Mouse (Mus musculus): ENCODE measurements around the gene Zfp687. TPM values are rescaled to one million over a fixed set of nuclear protein-coding genes. Genes with fewer than 3 reads are reported as not detected.

Gene Zfp687
- total RNA-seq, 2 experiments from 2014 or later, result 21.8 to 22.2 TPM

DNA sequence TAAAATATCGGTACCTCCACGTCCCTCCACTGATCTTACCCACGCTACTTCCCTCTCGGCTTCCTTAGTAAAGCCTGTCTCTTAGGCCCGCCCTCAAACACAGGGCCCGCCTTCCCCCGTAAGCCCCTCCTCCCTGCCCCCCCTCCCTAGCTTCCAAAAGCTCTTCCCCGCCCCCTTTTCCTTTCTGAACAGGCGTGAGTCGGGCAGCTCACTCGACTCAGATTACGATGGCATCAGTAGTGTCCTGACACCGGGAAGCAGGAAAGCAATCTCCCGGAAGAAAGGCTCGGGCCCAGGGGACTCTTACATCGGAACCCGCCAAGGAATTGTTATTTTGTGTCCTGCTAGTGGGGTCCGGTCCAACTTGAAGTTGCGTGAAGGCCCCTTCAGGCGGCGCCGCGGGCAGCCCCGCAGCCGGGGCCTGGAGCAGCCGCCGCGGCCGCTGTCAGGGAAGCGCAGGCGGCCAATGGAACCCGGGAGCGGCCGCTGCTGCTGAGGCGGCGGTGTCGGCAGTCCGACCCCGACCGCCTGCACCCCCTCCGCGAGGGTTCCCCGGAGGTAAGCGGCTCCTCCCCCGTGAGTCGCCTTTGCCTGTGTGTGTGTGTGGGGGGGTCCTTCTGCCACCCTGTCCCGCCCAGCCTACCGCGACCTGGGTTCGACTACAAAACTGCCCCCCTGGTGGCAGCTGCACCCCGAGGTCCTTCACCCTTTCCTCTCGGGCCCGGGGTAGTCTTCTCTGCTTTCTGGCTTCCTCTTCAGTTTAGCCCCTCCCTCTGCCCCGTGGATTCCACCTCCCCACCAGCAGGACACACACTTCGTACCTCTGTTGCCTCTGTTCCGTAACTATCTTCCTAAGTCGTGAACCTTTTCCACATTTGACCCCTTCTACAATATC, 40.5 kb downstream of the Zfp687 start, which contains the start of gene Pi4kb:
TSS of gene Pi4kb (plus strand) at position 204 of the 895 bp plus-strand sequence.
- DNase-seq (ENCODE audit: low spot score in 2 of 2), result peak; percentile 77 to 87
- intact Hi-C loops (cut with DNase I), result no loop called here

DNA sequence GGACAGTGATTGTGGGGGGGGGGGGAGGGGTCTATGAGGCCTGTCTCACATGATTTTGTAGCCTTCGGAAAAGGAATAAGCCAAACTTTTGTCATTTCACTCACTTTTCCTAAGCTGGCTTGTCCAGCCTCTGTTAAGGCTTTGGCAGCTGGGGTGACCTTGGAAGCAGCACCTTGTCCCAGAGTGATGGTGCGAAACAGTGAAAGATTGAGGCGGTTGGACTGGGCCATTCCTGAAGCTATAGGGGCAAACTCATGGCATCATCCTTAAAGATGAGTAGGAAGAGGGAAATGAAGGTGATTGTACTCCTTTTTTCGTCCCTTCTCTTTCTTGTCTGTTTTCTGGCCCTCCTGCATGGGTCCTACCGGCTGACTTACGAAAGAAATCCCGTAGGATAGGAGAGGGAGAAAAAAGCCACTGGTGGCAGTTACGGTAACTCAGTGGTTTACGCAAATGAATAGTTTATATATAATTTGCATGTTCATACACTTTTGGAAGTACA, 41.2 kb downstream of the Zfp687 start:
- intact Hi-C loops (cut with DNase I), result no loop called here
- DNase-seq (ENCODE audit: low spot score in 2 of 2), result no peak

DNA sequence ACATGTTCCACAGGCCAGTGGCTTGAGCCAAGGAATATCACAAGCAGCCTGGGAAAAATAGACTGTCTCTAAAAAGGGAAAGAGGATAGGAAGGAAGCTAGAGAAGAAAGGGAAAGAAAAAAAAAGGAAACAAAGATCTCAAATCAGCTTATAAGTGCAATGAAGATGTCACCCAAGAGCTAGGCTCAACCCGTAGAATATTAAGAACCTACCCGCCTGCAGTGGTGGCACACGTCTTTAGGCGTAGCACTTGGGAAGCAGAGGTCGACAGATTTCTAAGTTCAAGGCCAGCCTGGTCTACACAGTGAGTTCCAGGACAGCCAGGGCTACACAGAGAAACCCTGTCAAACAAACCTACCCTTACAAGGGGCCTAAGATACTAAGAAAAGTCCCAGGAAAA, 41.6 kb downstream of the Zfp687 start:
- no peak for DNase-seq (ENCODE audit: low spot score in 2 of 2)
- intact Hi-C loops (cut with DNase I), result no loop called here

DNA sequence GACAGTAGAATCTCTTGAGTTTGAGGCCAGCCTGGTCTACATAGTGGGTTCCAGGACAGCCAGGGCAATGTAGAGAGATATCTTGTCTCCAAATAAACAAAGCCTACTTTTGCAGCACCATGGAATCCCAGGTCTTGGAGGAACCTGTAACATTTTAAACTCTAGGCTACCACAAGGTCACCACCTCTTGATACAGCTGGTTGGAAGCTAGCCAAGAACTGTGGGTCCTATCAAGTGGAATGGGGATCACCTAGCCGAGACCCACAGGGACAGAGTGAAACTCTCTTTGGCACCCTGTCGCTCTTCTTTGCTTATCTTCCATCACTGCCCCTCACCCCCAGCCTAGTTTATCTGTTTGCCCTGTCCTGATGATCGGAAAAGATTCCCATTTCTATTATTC, 42.7 kb downstream of the Zfp687 start:
- DNase-seq (ENCODE audit: low spot score in 2 of 2), result no peak
- intact Hi-C loops (cut with DNase I), result no loop called here

DNA sequence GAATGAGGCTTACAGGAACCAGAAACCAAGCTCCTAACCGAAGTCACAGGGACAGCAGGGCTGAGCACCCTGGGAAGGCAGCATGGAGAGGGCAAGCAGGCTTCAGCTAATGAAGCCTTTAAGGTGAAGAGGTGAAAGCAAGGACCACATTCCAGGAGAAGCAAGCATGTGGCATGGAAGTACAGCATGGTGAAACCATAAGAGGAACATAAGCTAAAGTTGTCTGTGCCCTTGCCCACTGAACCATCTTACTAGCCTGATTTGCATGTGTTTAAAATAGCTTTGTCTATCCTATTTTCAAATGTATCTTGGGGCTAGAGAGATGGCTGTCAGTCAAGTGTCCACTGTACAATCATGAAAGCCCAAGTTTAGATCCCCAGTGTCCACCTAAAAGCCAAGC, 49.4 kb downstream of the Zfp687 start:
- intact Hi-C loops (cut with DNase I), result no loop called here
- no peak for DNase-seq (ENCODE audit: low spot score in 2 of 2)

DNA sequence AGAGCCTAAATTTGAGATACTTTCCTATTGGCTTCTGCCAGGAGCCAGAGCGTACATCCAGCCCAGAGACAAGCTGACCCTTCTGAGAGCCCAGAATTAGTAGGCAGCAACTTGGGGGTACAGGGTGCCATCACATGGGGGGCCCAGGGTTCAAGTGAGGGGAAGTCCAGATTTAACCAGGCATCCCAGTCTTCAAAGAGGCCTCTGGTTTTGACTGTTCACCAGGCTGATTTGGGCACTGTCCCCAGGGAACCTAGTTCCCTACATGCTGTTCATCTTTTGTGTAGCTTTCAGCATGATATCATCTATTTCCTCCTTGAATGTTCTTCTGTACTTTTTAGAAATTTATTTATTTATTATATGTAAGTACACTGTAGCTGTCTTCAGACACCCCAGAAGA, 50.3 kb downstream of the Zfp687 start:
- intact Hi-C loops (cut with DNase I), result no loop called here

DNA sequence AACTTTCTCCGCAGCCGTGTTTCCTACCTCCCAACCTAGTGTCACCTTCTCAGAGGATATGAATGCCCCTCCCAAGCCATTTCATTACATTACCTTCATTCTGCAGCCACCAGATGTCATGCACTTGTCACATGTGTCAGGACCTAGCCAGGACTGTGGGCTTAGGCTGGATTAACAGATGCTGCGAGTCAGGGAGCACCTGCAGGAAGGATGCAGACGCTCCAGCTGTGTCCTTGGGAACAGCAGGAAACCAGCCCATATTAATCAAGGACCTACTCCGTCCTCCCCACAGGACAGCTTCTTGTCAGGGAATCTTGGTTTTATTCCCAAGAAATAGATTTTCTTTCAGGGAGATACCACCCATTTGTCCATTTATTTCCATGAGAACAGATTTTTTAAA, 54.9 kb downstream of the Zfp687 start:
- intact Hi-C loops (cut with DNase I), result no loop called here
- no peak for DNase-seq (ENCODE audit: low spot score in 2 of 2)

More for the DNA sequence above, 50.3 kb downstream of the Zfp687 start:
- DNase-seq (ENCODE audit: low spot score in 2 of 2), result no peak

DNA sequence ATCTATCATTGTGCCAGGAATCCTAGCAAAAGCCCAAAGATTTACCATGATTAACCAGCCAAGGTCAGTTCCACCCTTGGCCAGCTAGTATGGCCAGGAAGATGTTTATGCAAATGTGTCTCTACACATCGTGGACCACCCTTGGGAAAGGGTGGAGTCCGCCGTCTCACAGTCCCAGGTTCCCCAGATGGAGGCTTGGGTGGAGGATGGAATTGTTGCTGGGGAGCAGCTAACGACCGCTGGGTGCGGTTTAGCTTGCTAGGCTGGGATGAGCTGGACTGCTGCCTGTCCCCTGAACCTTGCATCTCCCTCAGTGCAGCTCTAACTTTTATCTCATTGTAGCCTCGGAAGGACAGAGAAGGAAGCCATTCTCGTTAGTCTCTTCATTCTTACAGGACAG, 55.4 kb downstream of the Zfp687 start:
- intact Hi-C loops (cut with DNase I), result no loop called here
- DNase-seq (ENCODE audit: low spot score in 2 of 2), result no peak

DNA sequence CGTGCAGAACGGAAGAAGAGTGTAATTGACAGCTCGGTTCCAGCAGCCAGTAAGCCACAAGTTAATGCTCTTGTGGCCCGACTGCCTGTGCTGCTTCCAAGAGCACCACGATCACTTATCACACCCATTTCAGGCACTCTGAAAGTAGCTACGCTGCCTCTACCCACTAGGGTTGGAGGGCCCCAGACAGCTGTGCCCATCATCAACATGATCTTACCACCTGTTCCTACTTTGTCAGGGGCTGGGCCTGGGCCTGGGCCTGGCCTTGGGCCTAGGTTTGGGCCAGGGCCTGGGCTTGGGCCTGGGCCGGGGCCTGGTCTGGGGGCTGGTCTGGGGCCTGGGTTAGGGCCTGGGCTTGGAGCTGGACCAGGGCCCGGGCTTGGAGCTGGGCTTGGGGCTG, 57.0 kb downstream of the Zfp687 start:
- DNase-seq (ENCODE audit: low spot score in 2 of 2), result no peak
- intact Hi-C loops (cut with DNase I), result no loop called here

Small RNA genes within 50 kb of the gene (microRNA-seq; reads per million reads assigned to microRNA genes)
- gene Mir7013, result 2.0 to 2.6 reads per million in 2 experiments

Other genes starting within 250 kb of the Zfp687 start
- gene Cgn, start 229.0 kb downstream of the Zfp687 start, total RNA-seq (2021), result 1 to 10 TPM; 3.9 to 4.5 TPM
- gene Pogz, start 177.9 kb downstream of the Zfp687 start, total RNA-seq (2021), result 10 to 100 TPM; 53.7 to 57.9 TPM
- gene Psmb4, start 128.5 kb downstream of the Zfp687 start, total RNA-seq (2021), result 100 to 1,000 TPM; 249 to 266 TPM
- 1 to 10 TPM; 6.1 to 7.5 TPM for gene Selenbp1, start 82.4 kb downstream of the Zfp687 start, total RNA-seq (2021)
- gene Rfx5, start 61.4 kb downstream of the Zfp687 start, total RNA-seq (2021), result 10 to 100 TPM; 18.5 to 23.1 TPM
- gene Pi4kb, start 40.7 kb downstream of the Zfp687 start, total RNA-seq (2021), result 10 to 100 TPM; 49.8 to 52.0 TPM
- gene Psmd4, start 27.2 kb upstream of the Zfp687 start, total RNA-seq (2021), result 100 to 1,000 TPM; 149 to 157 TPM
- 10 to 100 TPM; 37.6 to 45.1 TPM for gene Pip5k1a, start 91.5 kb upstream of the Zfp687 start, total RNA-seq (2021)
- gene Vps72, start 95.6 kb upstream of the Zfp687 start, total RNA-seq (2021), result 10 to 100 TPM; 36.1 to 37.3 TPM
- gene Tmod4, start 109.0 kb upstream of the Zfp687 start, total RNA-seq (2021), result under 1 TPM; 0.29 to 0.32 TPM
- gene Scnm1, start 118.6 kb upstream of the Zfp687 start, total RNA-seq (2021), result 10 to 100 TPM; 38.8 to 42.8 TPM
- gene Lysmd1, start 118.6 kb upstream of the Zfp687 start, total RNA-seq (2021), result 10 to 100 TPM; 19.2 to 20.7 TPM
- gene Tnfaip8l2, start 126.9 kb upstream of the Zfp687 start, total RNA-seq (2021), result 1 to 10 TPM; 1.8 to 3.1 TPM
- gene Sema6c, start 145.0 kb upstream of the Zfp687 start, total RNA-seq (2021), result 10 to 100 TPM; 40.3 to 40.5 TPM
- 1 to 10 TPM; 7.5 to 7.8 TPM for gene Gabpb2, start 202.5 kb upstream of the Zfp687 start, total RNA-seq (2021)
- gene Cdc42se1, start 213.3 kb upstream of the Zfp687 start, total RNA-seq (2021), result 10 to 100 TPM; 67.3 to 71.2 TPM
- 100 to 1,000 TPM; 468 to 474 TPM for gene Mllt11, start 216.7 kb upstream of the Zfp687 start, total RNA-seq (2021)
- not detected for gene Gm128, start 226.2 kb upstream of the Zfp687 start, total RNA-seq (2021)
- gene Bnipl, start 235.7 kb upstream of the Zfp687 start, total RNA-seq (2021), result under 1 TPM in 1 of 2 experiments, not detected in 1; 0.33 TPM